Mouse (Mus musculus) bone marrow macrophage, adult 2 months (primary cell): ENCODE results near the gene Coro7. TPM values are rescaled to one million over a fixed set of nuclear protein-coding genes. Genes with fewer than 3 reads are reported as not detected.

ENCODE experiments used
- H3K27ac ChIP-seq: 2 replicates; pipeline ENCODE4 v1.5.1; 2012; ENCODE audit warnings: low read depth, low read length; ENCODE audit not compliant: insufficient read depth
- H3K4me1 ChIP-seq: 2 replicates; pipeline ENCODE4 v1.6.1; 2012; ENCODE audit warnings: low read length; ENCODE audit not compliant: control insufficient read depth, insufficient read depth
- H3K4me3 ChIP-seq: 2 replicates; pipeline ENCODE4 v1.5.1; 2012; ENCODE audit warnings: mild to moderate bottlenecking, low read length, moderate library complexity; ENCODE audit not compliant: insufficient read depth
- CTCF ChIP-seq: IDR thresholded peaks from 2 replicates; pipeline ENCODE4 v1.5.1; 2012; ENCODE audit warnings: low read depth, mild to moderate bottlenecking, low read length, moderate library complexity
- POLR2A ChIP-seq: IDR thresholded peaks from 2 replicates; pipeline ENCODE4 v1.6.1; 2012; ENCODE audit warnings: mild to moderate bottlenecking, low read depth, low read length, borderline replicate concordance
- polyA plus RNA-seq: library from polyadenylated mRNA; stranded (reverse); fragments of >200 nt; gene quantifications from 2 replicates; pipeline ENCODE4 v1.2.4, GENCODE M21; 2012; ENCODE audit not compliant: missing spikeins, insufficient read depth, insufficient read length

Coro7 gene
- polyA plus RNA-seq, 1 experiment, result 110 TPM

GRCm38 (mm10) chr16:4661605-4662004 is 18.0 kb downstream of the Coro7 start:
- no peak overlapping the region for H3K27ac ChIP-seq
- no peaks in the 10 kb centered on the region for H3K4me1 ChIP-seq
- TF ChIP-seq CTCF (no peak), POLR2A (no peak)
- no peak overlapping the region for H3K4me3 ChIP-seq

GRCm38 (mm10) chr16:4659326-4659725 is 20.3 kb downstream of the Coro7 start:
- Histone ChIP-seq H3K27ac (no peak overlapping the region), H3K4me3 (no peak overlapping the region), H3K4me1 (no peaks in the 10 kb centered on the region)
- TF ChIP-seq POLR2A (no peak), CTCF (no peak)

GRCm38 (mm10) chr16:4658781-4659245 is 20.8 kb downstream of the Coro7 start:
- Histone ChIP-seq H3K27ac (no peak overlapping the region), H3K4me1 (no peaks in the 10 kb centered on the region), H3K4me3 (no peak overlapping the region)
- no peak for TF ChIP-seq POLR2A

- no peaks in the 10 kb centered on the region for H3K4me1 ChIP-seq
- H3K27ac ChIP-seq, result no peak overlapping the region
- TF ChIP-seq POLR2A, result no peak
- no peak overlapping the region for H3K4me3 ChIP-seq
These were observed 23.0 kb downstream of the Coro7 start for GRCm38 (mm10) chr16:4656571-4657081.

GRCm38 (mm10) chr16:4655764-4656570 is 23.6 kb downstream of the Coro7 start:
- H3K27ac ChIP-seq, result no peak overlapping the region
- TF ChIP-seq CTCF, result no peak
- no peak for TF ChIP-seq POLR2A
- no peak overlapping the region for H3K4me3 ChIP-seq
- no peaks in the 10 kb centered on the region for H3K4me1 ChIP-seq

DNA sequence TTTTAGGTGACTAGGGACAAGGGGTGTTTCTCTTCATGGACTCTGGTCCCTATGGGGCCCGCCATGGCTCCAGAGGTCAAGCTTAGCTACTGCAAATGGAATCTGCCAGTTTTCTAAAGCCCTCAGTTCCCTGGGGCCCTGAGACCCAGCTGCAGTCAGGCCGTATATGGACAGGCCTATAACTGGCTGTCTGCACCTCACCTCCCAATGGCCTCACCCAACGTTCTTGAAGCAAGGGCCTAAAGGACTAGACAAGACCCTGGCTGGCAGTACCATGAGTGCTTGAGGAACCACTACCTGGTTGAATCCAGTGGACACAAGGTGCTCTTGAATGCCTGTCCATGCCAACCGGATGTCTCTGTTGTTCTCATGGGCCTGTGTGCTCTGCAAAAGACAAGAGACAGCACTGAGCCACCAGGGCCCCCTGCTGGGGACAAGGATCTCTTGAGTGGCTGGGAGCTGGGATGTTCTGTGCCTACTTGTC is 24.3 kb downstream of the Coro7 start:
- H3K27ac ChIP-seq, result no peak overlapping the region
- TF ChIP-seq CTCF (no peak), POLR2A (no peak)
- H3K4me1 ChIP-seq, result no peaks in the 10 kb centered on the region
- H3K4me3 ChIP-seq, result no peak overlapping the region

GRCm38 (mm10) chr16:4654706-4655105 is 24.9 kb downstream of the Coro7 start:
- Histone ChIP-seq H3K4me3 (no peak overlapping the region), H3K4me1 (no peaks in the 10 kb centered on the region), H3K27ac (no peak overlapping the region)
- TF ChIP-seq CTCF, result no peak
- no peak for TF ChIP-seq POLR2A

DNA sequence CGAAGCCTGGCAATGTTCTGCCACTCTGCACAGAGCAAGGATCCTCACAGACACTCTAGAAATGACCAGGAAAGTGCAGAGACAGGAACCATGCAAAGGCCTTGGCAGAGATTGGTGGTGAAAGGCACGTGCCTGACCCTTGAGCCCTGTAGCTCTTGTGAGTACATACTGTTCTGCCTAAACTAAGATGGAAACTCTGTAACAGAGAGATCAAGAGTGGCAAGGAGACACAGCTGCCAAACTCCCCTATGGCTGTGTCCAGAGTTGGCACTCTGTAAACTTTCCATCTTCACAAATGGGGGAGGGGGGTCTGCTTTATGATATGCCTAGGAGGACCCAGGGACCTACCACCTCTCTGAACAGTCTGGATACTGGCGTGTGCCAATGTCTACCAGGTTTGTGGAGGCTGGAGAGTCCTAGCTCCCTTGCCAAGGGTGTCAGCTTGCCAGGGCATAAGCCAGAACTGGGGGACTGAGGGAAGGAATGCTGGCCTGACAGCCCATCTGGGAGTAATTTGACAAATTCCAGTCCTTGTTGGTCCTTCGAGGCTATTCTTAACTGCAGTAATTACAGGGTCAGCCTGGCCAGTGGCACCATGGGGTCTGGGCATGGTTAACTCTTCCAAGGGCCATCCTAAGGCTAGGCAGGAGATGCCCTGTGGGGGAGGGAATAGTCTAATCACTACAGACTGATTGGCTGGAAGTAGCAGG is 26.7 kb downstream of the Coro7 start:
- no peak for TF ChIP-seq POLR2A
- TF ChIP-seq CTCF, result no peak
- Histone ChIP-seq H3K4me3 (no peak overlapping the region), H3K27ac (no peak overlapping the region)

DNA sequence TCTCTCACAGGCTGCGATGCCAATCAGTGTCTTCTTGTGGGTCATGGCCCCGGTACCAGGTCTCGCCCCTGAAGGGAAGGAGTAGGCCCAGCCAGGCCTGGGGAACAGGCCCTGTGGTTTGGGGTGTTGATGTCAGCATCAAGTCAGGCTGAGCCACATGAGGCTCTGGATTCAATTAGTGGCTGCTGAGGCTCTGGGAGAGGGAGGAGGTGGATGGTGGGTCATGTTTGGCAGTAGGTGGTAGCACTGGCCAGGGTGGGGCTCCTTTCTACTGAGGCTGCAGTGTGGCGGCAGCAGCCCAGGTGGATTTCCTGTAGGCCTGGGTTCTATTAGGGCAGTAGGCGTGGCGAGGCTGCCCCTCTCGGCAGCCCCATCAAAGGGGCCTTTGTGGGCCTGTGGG is 28.0 kb downstream of the Coro7 start:
- Histone ChIP-seq H3K27ac (no peak overlapping the region), H3K4me1 (no peaks in the 10 kb centered on the region), H3K4me3 (no peak overlapping the region)
- no peak for TF ChIP-seq POLR2A
- no peak for TF ChIP-seq CTCF

More for the DNA sequence above, 26.7 kb downstream of the Coro7 start:
- H3K4me1 ChIP-seq, result no peaks in the 10 kb centered on the region

- H3K27ac ChIP-seq, result no peak overlapping the region
- TF ChIP-seq CTCF (no peak), POLR2A (no peak)
- no peak overlapping the region for H3K4me3 ChIP-seq
- no peaks in the 10 kb centered on the region for H3K4me1 ChIP-seq
These were observed 28.5 kb downstream of the Coro7 start for GRCm38 (mm10) chr16:4651081-4651480.
